ENCODE assay signal across 27 mouse cellular contexts in genomic region chr8:38766626-38767226, GRCm38 (mm10).
"Had no signal": no experiment of that assay in that cellular context is flagged by ENCODE, and none has a peak within 500 bp of the region (broad histone marks: within the 10 kb centered on the region; RNA-seq: fewer than 3 reads in every experiment).

No protein-coding gene starts in this region.

- H3K4me2 ChIP-seq: heart, embryonic 11.5 days; heart, embryonic 13.5 days; heart, embryonic 15.5 days; hindbrain, embryonic 13.5 days; hindbrain, embryonic 15.5 days; kidney, embryonic 15.5 days; limb, embryonic 13.5 days; limb, embryonic 15.5 days; liver, embryonic 12.5 days had no signal

- H3K9ac ChIP-seq: heart, embryonic 13.5 days; heart, embryonic 15.5 days; hindbrain, embryonic 13.5 days; hindbrain, embryonic 15.5 days; kidney, embryonic 15.5 days; limb, embryonic 13.5 days; limb, embryonic 15.5 days; liver, embryonic 12.5 days; liver, embryonic 14.5 days had no signal

- H3K9me3 ChIP-seq: heart, embryonic 15.5 days; hindbrain, embryonic 13.5 days; hindbrain, embryonic 15.5 days; kidney, embryonic 15.5 days; limb, embryonic 13.5 days; limb, embryonic 15.5 days; liver, embryonic 12.5 days had no signal

- DNase-seq: gastrocnemius, postnatal 14 days; gastrocnemius, postnatal 36 days; heart, adult 11 months; heart, adult 2 months; heart, postnatal 14 days; heart, postnatal 36 days; kidney, adult 11 months; kidney, adult 2 months; kidney, adult 9 months; kidney, postnatal 14 days; kidney, postnatal 36 days; layer of hippocampus, adult 9-11 months; layer of hippocampus, postnatal 36 days; left cerebral cortex, postnatal 4 days had no signal

- H3K36me3 ChIP-seq: heart, embryonic 13.5 days; heart, embryonic 15.5 days; hindbrain, embryonic 13.5 days; hindbrain, embryonic 15.5 days; kidney, embryonic 15.5 days; limb, embryonic 13.5 days; limb, embryonic 15.5 days; liver, embryonic 12.5 days had no signal

- H3K4me3 ChIP-seq: heart, adult 2 months; heart, embryonic 13.5 days; heart, embryonic 15.5 days; hindbrain, embryonic 13.5 days; hindbrain, embryonic 15.5 days; kidney, embryonic 15.5 days; limb, embryonic 13.5 days; limb, embryonic 15.5 days; liver, embryonic 12.5 days had no signal

- ATAC-seq: hindbrain, postnatal 0 days; intestine, embryonic 16.5 days; liver, embryonic 12.5 days had no signal

- H3K4me1 ChIP-seq: heart, embryonic 13.5 days; heart, embryonic 15.5 days; hindbrain, embryonic 13.5 days; hindbrain, embryonic 15.5 days; kidney, embryonic 15.5 days; limb, embryonic 13.5 days; limb, embryonic 15.5 days; liver, embryonic 12.5 days had no signal

- H3K27me3 ChIP-seq: heart, embryonic 13.5 days; heart, embryonic 15.5 days; hindbrain, embryonic 13.5 days; hindbrain, embryonic 15.5 days; kidney, embryonic 15.5 days; limb, embryonic 13.5 days; limb, embryonic 15.5 days; liver, embryonic 12.5 days had no signal

- H3K27ac ChIP-seq: heart, adult 2 months; heart, embryonic 13.5 days; heart, embryonic 15.5 days; hindbrain, embryonic 13.5 days; hindbrain, embryonic 15.5 days; hindbrain, postnatal 0 days; kidney, embryonic 15.5 days; kidney, postnatal 0 days; limb, embryonic 13.5 days; limb, embryonic 15.5 days; liver, embryonic 12.5 days; liver, embryonic 14.5 days had no signal
